Mouse (Mus musculus) kidney, adult 2 months (tissue): ENCODE data around the gene Tubb4b. TPM values are rescaled to one million over a fixed set of nuclear protein-coding genes. Genes with fewer than 3 reads are reported as not detected.
"Not testable (repeated sequence)": the region's sequence is repeated elsewhere in the genome, so short reads cannot be mapped to it uniquely, and the experiment has no call there.

Experiments
- DNase-seq: peaks from one replicate; pipeline ENCODE4 v3.0.0; 2021
- H3K27ac ChIP-seq: fragments of 200-500 bp; 2 replicates; pipeline ENCODE4 v1.5.1; 2012; ENCODE audit warnings: low read depth, low read length, control low read depth, inconsistent platforms; ENCODE audit not compliant: insufficient read depth
- H3K27me3 ChIP-seq: fragments of 200-500 bp; replicated peaks from 2 replicates; pipeline ENCODE4 v1.6.1; 2012; ENCODE audit warnings: mild to moderate bottlenecking, moderate library complexity, low read length, inconsistent platforms; ENCODE audit not compliant: control insufficient read depth, insufficient read depth
- H3K36me3 ChIP-seq: fragments of 200-500 bp; 2 replicates; pipeline ENCODE4 v1.6.1; 2012; ENCODE audit warnings: mild to moderate bottlenecking, moderate library complexity, low read length, inconsistent platforms; ENCODE audit not compliant: control insufficient read depth, insufficient read depth
- H3K4me1 ChIP-seq: fragments of 200-500 bp; 2 replicates; pipeline ENCODE4 v1.6.1; 2011; ENCODE audit warnings: low read length; ENCODE audit not compliant: control insufficient read depth, insufficient read depth
- H3K4me3 ChIP-seq: fragments of 200-500 bp; 2 replicates; pipeline ENCODE4 v1.5.1; 2011; ENCODE audit warnings: mild to moderate bottlenecking, low read depth, low read length, control low read depth; ENCODE audit not compliant: insufficient read depth
- CTCF ChIP-seq: fragments of 200-500 bp; conservative IDR thresholded peaks from 2 replicates; pipeline ENCODE4 v1.5.1; 2011; ENCODE audit warnings: low read depth, mild to moderate bottlenecking, control low read depth, low read length, moderate library complexity, mixed read lengths; ENCODE audit not compliant: insufficient read depth, insufficient read length
- POLR2A ChIP-seq: fragments of 200-500 bp; IDR thresholded peaks from one replicate; pipeline ENCODE4 v1.6.1; 2011; ENCODE audit warnings: low read depth, low read length, control low read depth
- WGBS: fragments of 180-500 bp; shearing (Covaris S2); methylation state at CpG from one replicate; pipeline ENCODE4 v1.1.7; 2018; 5-methylcytosine and 5-hydroxymethylcytosine counted together
- polyA plus RNA-seq: library from polyadenylated mRNA; depleted of rRNA; stranded (reverse); fragments of >200 nt; gene quantifications from 2 replicates; pipeline ENCODE4 v1.2.3, GENCODE M21; 2012

Tubb4b gene
- polyA plus RNA-seq, 1 experiment = 314 TPM

- Histone ChIP-seq H3K4me1 (peaks cover 9% of the 10 kb centered on the region; the same call in 1 of the 2 replicates), H3K36me3 (no peaks in the 10 kb centered on the region), H3K27me3 (no peaks in the 10 kb centered on the region), H3K4me3 (peak overlapping the region; percentile 52), H3K27ac (peak overlapping the region; percentile 72)
- no peak for DNase-seq
- TF ChIP-seq CTCF (no peak), POLR2A (no peak)
- WGBS = 51% methylated on average over 12 of the region's 12 CpGs
Measured at GRCm38 (mm10) chr2:25261870-25262269, 37.4 kb upstream of the Tubb4b start.

GRCm38 (mm10) chr2:25258887-25259286 lies 34.4 kb upstream of the Tubb4b start:
- Histone ChIP-seq H3K27ac (no peak overlapping the region), H3K4me3 (no peak overlapping the region), H3K4me1 (peaks cover 12% of the 10 kb centered on the region; the same call in 1 of the 2 replicates), H3K36me3 (no peaks in the 10 kb centered on the region), H3K27me3 (no peaks in the 10 kb centered on the region)
- no peak for DNase-seq
- WGBS = 55% methylated on average over 2 of the region's 2 CpGs
- peak; percentile 46 for TF ChIP-seq CTCF
- TF ChIP-seq POLR2A = no peak

- H3K27ac ChIP-seq, H3K27me3 ChIP-seq, H3K4me3 ChIP-seq, DNase-seq, H3K36me3 ChIP-seq: not testable (repeated sequence)
- H3K4me1 ChIP-seq = peaks cover 12% of the 10 kb centered on the region; the same call in 1 of the 2 replicates
- 83% methylated on average over 5 of the region's 5 CpGs for WGBS
Measured at GRCm38 (mm10) chr2:25257250-25257649, 32.7 kb upstream of the Tubb4b start.

GRCm38 (mm10) chr2:25256443-25257109 lies 32.1 kb upstream of the Tubb4b start:
- H3K4me3 ChIP-seq = peak overlapping the region; percentile 89; the same call in 1 of the 2 replicates
- peak; percentile 66 for DNase-seq
- H3K4me1 ChIP-seq, H3K36me3 ChIP-seq, H3K27me3 ChIP-seq, H3K27ac ChIP-seq: not testable (repeated sequence)
- WGBS = 44% methylated on average over 12 of the region's 12 CpGs
- peak; percentile 39; the same call in 1 of the 2 replicates for TF ChIP-seq CTCF

GRCm38 (mm10) chr2:25255284-25255779 lies 30.8 kb upstream of the Tubb4b start, which contains the start of gene Tmem203:
Gene Tmem203 (plus strand): TSS chr2:25255439.
- TF ChIP-seq CTCF (no peak), POLR2A (peak; percentile 76)
- Histone ChIP-seq H3K4me3 (peak within 1 kb of the TSS; percentile 89), H3K27ac (peak within 1 kb of the TSS; percentile 37), H3K27me3 (no peaks in the 10 kb centered on the region), H3K4me1 (peaks cover 9% of the 10 kb centered on the region; the same call in 1 of the 2 replicates), H3K36me3 (no peaks in the 10 kb centered on the region)
- under 1% methylated on average over 39 of the region's 39 CpGs for WGBS
- peak; percentile 93 for DNase-seq

GRCm38 (mm10) chr2:25252331-25252730 lies 27.8 kb upstream of the Tubb4b start:
- no peak overlapping the region for H3K4me3 ChIP-seq
- peak; percentile 59 for DNase-seq
- TF ChIP-seq CTCF = peak; percentile 65
- no peak for TF ChIP-seq POLR2A
- H3K27me3 ChIP-seq = no peaks in the 10 kb centered on the region
- H3K4me1 ChIP-seq = peaks cover 9% of the 10 kb centered on the region; the same call in 1 of the 2 replicates
- no peaks in the 10 kb centered on the region for H3K36me3 ChIP-seq
- WGBS = 92% methylated on average over 1 of the region's 1 CpGs
- no peak overlapping the region for H3K27ac ChIP-seq

- H3K27ac ChIP-seq = peak within 1 kb of the TSS; percentile 6; the same call in 1 of the 2 replicates
- peak; percentile 69 for DNase-seq
- H3K36me3 ChIP-seq = no peaks in the 10 kb centered on the region
- H3K4me1 ChIP-seq = peaks cover under 1% of the 10 kb centered on the region; the same call in 1 of the 2 replicates
- TF ChIP-seq POLR2A (no peak), CTCF (no peak)
- H3K27me3 ChIP-seq = no peaks in the 10 kb centered on the region
- no peak within 1 kb of the TSS for H3K4me3 ChIP-seq
- WGBS = 75% methylated on average over 10 of the region's 10 CpGs
Measured at GRCm38 (mm10) chr2:25246183-25247072, 21.9 kb upstream of the Tubb4b start, which contains the start of gene AL732309.1. Gene AL732309.1 (minus strand): TSS chr2:25246863.
